Mouse (Mus musculus): ENCODE data around the gene Ptpn6. TPM values are rescaled to one million over a fixed set of nuclear protein-coding genes. Genes with fewer than 3 reads are reported as not detected.

Ptpn6 gene
- polyA plus RNA-seq, 1 experiment from 2014 or later = 13.6 TPM

GRCm38 (mm10) chr6:124779222-124779983 lies 40.9 kb upstream of the Ptpn6 start, which contains the start of gene Lrrc23:
Lrrc23 (minus strand) TSS chr6:124779727.
- H3K4me2 ChIP-seq (ENCODE audit: low read length) = peak within 1 kb of the TSS; percentile 60
- no peaks in the 10 kb centered on the region for H3K9me3 ChIP-seq (replicated peaks; ENCODE audit: low read length)
- H3K9ac ChIP-seq (ENCODE audit: low read depth, low read length) = no peak within 1 kb of the TSS
- ATAC-seq (replicated peaks; ENCODE audit: low FRiP score, low read depth) (peak; percentile 25), DNase-seq (ENCODE audit: low spot score) (peak; percentile 84)
- WGBS = 2% methylated on average over 23 of the region's 23 CpGs
- H3K27me3 ChIP-seq (ENCODE audit: insufficient read depth, low read length) = no peaks in the 10 kb centered on the region
- no peak for TF ChIP-seq CTCF (IDR thresholded peaks at IDR 0.05; ENCODE audit: low read depth)
- H3K27ac ChIP-seq = no peak within 1 kb of the TSS
- H3K4me1 ChIP-seq (replicated peaks; ENCODE audit: insufficient read depth, low read length) = no peaks in the 10 kb centered on the region
- H3K4me3 ChIP-seq (replicated peaks; ENCODE audit: low read depth, low read length) = peak within 1 kb of the TSS; percentile 26
- no peaks in the 10 kb centered on the region for H3K36me3 ChIP-seq (ENCODE audit: insufficient read depth, low read length)

DNA sequence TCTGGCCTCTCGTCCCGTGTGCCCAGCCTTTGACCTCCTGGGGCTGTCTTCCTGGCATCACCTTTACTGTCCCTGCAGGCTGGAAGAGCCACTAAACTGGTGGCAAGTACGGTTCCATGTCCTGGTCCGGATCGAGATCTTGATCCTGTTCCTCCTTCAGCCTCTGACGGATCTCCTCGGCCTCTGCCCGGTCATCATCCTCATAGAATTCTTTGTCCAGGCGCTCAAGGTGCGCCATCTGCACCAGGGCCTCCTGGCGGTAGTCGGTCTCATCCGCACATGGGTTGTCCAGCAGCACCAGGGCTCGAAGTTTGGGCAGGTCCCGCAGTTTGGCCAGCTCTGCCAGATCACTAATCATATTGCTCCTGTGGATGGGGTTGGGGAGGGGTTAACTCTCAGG lies 32.0 kb upstream of the Ptpn6 start:
- Histone ChIP-seq H3K4me2 (ENCODE audit: low read length) (no peak overlapping the region), H3K27me3 (ENCODE audit: insufficient read depth, low read length) (no peaks in the 10 kb centered on the region), H3K9ac (ENCODE audit: low read depth, low read length) (no peak overlapping the region), H3K36me3 (ENCODE audit: insufficient read depth, low read length) (no peaks in the 10 kb centered on the region), H3K4me1 (replicated peaks; ENCODE audit: insufficient read depth, low read length) (peaks cover 24% of the 10 kb centered on the region), H3K4me3 (replicated peaks; ENCODE audit: low read depth, low read length) (no peak overlapping the region), H3K9me3 (replicated peaks; ENCODE audit: low read length) (no peaks in the 10 kb centered on the region), H3K27ac (no peak overlapping the region)
- 90% methylated on average over 15 of the region's 15 CpGs for WGBS
- ATAC-seq (replicated peaks; ENCODE audit: low FRiP score, low read depth) (no peak), DNase-seq (ENCODE audit: low spot score) (no peak)
- TF ChIP-seq CTCF (IDR thresholded peaks at IDR 0.05; ENCODE audit: low read depth) = no peak

GRCm38 (mm10) chr6:124770013-124770412 lies 31.5 kb upstream of the Ptpn6 start:
- no peak for ATAC-seq (replicated peaks; ENCODE audit: low FRiP score, low read depth)
- DNase-seq (ENCODE audit: low spot score) = no peak
- Histone ChIP-seq H3K27ac (no peak overlapping the region), H3K9me3 (replicated peaks; ENCODE audit: low read length) (no peaks in the 10 kb centered on the region), H3K4me2 (ENCODE audit: low read length) (peak overlapping the region; percentile 91), H3K36me3 (ENCODE audit: insufficient read depth, low read length) (no peaks in the 10 kb centered on the region), H3K9ac (ENCODE audit: low read depth, low read length) (no peak overlapping the region; the same call in 1 of the 2 replicates), H3K4me1 (replicated peaks; ENCODE audit: insufficient read depth, low read length) (peaks cover 24% of the 10 kb centered on the region), H3K27me3 (ENCODE audit: insufficient read depth, low read length) (no peaks in the 10 kb centered on the region), H3K4me3 (replicated peaks; ENCODE audit: low read depth, low read length) (peak overlapping the region; percentile 56)
- no peak for TF ChIP-seq CTCF (IDR thresholded peaks at IDR 0.05; ENCODE audit: low read depth)
- WGBS = 42% methylated on average over 7 of the region's 7 CpGs

- ATAC-seq (replicated peaks; ENCODE audit: low FRiP score, low read depth) (peak; percentile 74), DNase-seq (ENCODE audit: low spot score) (peak; percentile 46)
- peak within 1 kb of the TSS; percentile 67 for H3K9ac ChIP-seq (ENCODE audit: low read depth, low read length)
- no peaks in the 10 kb centered on the region for H3K36me3 ChIP-seq (ENCODE audit: insufficient read depth, low read length)
- peaks cover 24% of the 10 kb centered on the region for H3K4me1 ChIP-seq (replicated peaks; ENCODE audit: insufficient read depth, low read length)
- H3K27me3 ChIP-seq (ENCODE audit: insufficient read depth, low read length) = no peaks in the 10 kb centered on the region
- H3K4me3 ChIP-seq (replicated peaks; ENCODE audit: low read depth, low read length) = peak within 1 kb of the TSS; percentile 56
- H3K27ac ChIP-seq = peak within 1 kb of the TSS; percentile 25; the same call in 1 of the 2 replicates
- H3K4me2 ChIP-seq (ENCODE audit: low read length) = peak within 1 kb of the TSS; percentile 91
- no peak for TF ChIP-seq CTCF (IDR thresholded peaks at IDR 0.05; ENCODE audit: low read depth)
- no peaks in the 10 kb centered on the region for H3K9me3 ChIP-seq (replicated peaks; ENCODE audit: low read length)
- under 1% methylated on average over 54 of the region's 54 CpGs for WGBS
Measured at GRCm38 (mm10) chr6:124769101-124769765, 30.7 kb upstream of the Ptpn6 start, which contains the start of gene Eno2. Eno2 (minus strand) TSS chr6:124769673.

DNA sequence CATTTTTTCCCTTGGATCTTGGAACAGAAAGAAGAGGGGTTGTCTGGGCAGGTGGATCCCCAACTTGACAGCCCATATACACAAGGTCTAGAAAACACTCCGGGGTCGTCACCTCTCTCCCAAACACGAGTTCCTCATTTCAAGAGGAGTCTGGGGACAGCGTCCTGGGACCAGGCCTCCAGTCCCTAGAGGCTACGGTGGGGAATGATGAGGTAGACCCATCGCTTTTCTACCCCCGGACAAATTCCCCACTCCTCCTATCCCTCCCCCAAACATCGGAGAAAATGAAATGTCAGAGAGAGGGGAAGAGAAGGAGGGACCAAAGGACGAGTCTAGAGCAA lies 30.2 kb upstream of the Ptpn6 start:
- TF ChIP-seq CTCF (IDR thresholded peaks at IDR 0.05; ENCODE audit: low read depth) = no peak
- ATAC-seq (replicated peaks; ENCODE audit: low FRiP score, low read depth) (no peak), DNase-seq (ENCODE audit: low spot score) (no peak)
- Histone ChIP-seq H3K9me3 (replicated peaks; ENCODE audit: low read length) (no peaks in the 10 kb centered on the region), H3K36me3 (ENCODE audit: insufficient read depth, low read length) (no peaks in the 10 kb centered on the region), H3K4me1 (replicated peaks; ENCODE audit: insufficient read depth, low read length) (peaks cover 24% of the 10 kb centered on the region), H3K27me3 (ENCODE audit: insufficient read depth, low read length) (no peaks in the 10 kb centered on the region), H3K4me3 (replicated peaks; ENCODE audit: low read depth, low read length) (peak overlapping the region; percentile 56), H3K9ac (ENCODE audit: low read depth, low read length) (peak overlapping the region; percentile 67; the same call in 1 of the 2 replicates), H3K4me2 (ENCODE audit: low read length) (peak overlapping the region; percentile 91), H3K27ac (0 out of 2 replicates have a peak overlapping the region, but pooled peaks have one; percentile 25)
- 12% methylated on average over 9 of the region's 9 CpGs for WGBS

DNA sequence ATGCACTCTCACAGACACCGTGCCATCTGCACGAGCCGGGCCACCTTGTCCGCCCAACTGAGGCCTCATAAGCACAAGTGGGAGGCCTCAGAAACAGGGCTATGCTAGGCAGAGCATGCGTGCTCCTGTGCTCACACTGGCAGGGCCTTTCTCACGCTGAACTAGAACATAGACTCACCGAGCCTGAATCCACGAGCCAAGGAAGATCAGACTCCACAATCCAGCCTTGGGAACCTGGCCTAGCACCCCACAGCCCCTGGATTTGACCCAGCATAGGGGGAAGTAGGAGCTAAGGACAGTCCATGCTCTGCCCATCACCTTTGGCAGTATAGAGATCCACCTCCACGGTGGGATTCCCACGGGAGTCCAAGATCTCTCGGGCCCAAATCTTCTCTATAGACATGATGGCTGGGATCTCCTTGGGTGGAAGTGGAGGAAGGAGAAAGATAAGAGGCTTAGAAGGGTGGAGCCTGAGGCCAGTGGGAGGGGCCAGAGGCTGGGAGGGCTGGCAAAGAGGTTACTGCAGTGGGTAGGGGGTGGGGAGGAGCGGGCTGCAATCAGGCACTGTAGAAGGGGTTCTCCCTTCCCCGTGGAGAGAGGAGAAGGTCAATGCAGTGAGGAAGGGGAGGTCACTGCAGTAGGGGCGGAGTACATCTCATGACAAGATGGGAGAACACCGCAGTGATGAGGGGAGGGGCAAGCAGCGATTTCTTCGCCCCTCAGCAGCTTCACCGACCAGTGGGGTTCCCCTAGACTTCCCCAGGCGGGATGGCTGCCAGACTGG lies 29.6 kb upstream of the Ptpn6 start:
- H3K4me3 ChIP-seq (replicated peaks; ENCODE audit: low read depth, low read length) = peak overlapping the region; percentile 56
- H3K9me3 ChIP-seq (replicated peaks; ENCODE audit: low read length) = no peaks in the 10 kb centered on the region
- H3K27ac ChIP-seq = peak overlapping the region; percentile 47; the same call in 1 of the 2 replicates
- H3K4me2 ChIP-seq (ENCODE audit: low read length) = peak overlapping the region; percentile 91
- DNase-seq (ENCODE audit: low spot score) (no peak), ATAC-seq (replicated peaks; ENCODE audit: low FRiP score, low read depth) (0 out of 2 replicates have a peak, but pooled peaks have one; percentile 40)
- H3K36me3 ChIP-seq (ENCODE audit: insufficient read depth, low read length) = no peaks in the 10 kb centered on the region
- peaks cover 24% of the 10 kb centered on the region for H3K4me1 ChIP-seq (replicated peaks; ENCODE audit: insufficient read depth, low read length)
- WGBS = 31% methylated on average over 19 of the region's 19 CpGs
- no peaks in the 10 kb centered on the region for H3K27me3 ChIP-seq (ENCODE audit: insufficient read depth, low read length)
- 0 out of 2 replicates have a peak overlapping the region, but pooled peaks have one; percentile 67 for H3K9ac ChIP-seq (ENCODE audit: low read depth, low read length)
- no peak for TF ChIP-seq CTCF (IDR thresholded peaks at IDR 0.05; ENCODE audit: low read depth)
